Mouse (Mus musculus) adrenal gland, adult 2 months (tissue): ENCODE measurements around the gene Mzt1. TPM values are rescaled to one million over a fixed set of nuclear protein-coding genes. Genes with fewer than 3 reads are reported as not detected.
"Not testable (repeated sequence)": the region's sequence is repeated elsewhere in the genome, so short reads cannot be mapped to it uniquely, and the experiment has no call there.

Experiments used
- DNase-seq: peaks from one replicate; pipeline ENCODE4 v3.0.0; 2021
- long read RNA-seq: library from polyadenylated mRNA; stranded (forward); transcript quantifications from one replicate; pipeline ENCODE4 v2.0.0, GENCODE M21; 2021
- polyA plus RNA-seq: library from polyadenylated mRNA; depleted of rRNA; stranded (reverse); fragments of >200 nt; gene quantifications from 2 replicates; pipeline ENCODE4 v1.2.3, GENCODE M21; 2012; rRNA removed
- total RNA-seq, 2 experiments: library from RNA; stranded (reverse); gene quantifications; 2 replicates each; pipeline ENCODE4 v1.2.3; 2021

The Mzt1 gene
- total RNA-seq (10 to 100 TPM; 23.5 to 30.3 TPM), polyA plus RNA-seq (3.4 and 5.1 TPM in 2 replicates)
- long read RNA-seq, transcript Mzt1-201 (3 exons, 2,240 nt), result major isoform, 23 of 25 reads
- long read RNA-seq, partial matches to known transcripts, result 0 of 25 reads
- long read RNA-seq, other reads (novel, unspliced or antisense), result 0 of 25 reads

DNA sequence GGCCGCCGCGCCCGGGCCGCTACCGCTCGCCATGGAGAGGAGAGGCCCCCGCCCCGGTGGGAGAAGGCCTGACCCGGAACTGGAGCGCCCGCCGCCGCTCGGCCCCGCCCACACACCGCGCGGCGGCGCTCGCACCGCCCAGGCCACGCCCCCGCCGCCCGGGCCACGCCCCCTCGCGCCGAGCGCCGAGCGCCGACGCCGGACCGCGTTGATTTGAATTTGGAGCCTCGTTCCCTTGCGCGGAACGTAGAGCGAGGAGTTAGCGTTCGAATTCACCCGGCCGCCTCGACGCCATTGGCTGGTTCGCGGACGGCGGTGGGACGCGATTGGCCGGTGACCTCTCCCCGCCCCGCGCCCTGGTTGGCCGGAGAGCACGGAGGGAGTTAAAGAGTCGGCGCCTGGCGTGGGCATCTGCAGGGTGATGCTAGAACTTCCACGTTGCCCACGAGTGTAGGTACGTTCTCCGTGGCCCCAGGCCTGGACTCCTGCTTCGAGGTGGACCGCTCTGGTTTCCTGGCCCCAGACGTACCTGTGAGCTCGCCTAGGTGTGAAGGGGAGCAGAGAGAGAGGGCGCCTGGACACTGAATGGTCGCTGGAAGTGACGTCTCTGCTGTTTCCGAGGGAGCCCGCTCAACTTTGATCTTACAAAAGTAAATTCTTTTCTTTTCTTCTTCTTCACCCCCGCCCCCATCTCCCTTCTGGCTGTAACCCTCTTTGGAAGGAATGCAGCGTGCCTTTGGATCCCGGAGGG is at the start of gene Mzt1, which contains the start of gene Bora:
Mzt1 (minus strand) TSS at position 104 of the 751 bp plus-strand sequence.
Bora (plus strand) TSS at position 192 of the 751 bp plus-strand sequence.
- DNase-seq, result peak; percentile 96

DNA sequence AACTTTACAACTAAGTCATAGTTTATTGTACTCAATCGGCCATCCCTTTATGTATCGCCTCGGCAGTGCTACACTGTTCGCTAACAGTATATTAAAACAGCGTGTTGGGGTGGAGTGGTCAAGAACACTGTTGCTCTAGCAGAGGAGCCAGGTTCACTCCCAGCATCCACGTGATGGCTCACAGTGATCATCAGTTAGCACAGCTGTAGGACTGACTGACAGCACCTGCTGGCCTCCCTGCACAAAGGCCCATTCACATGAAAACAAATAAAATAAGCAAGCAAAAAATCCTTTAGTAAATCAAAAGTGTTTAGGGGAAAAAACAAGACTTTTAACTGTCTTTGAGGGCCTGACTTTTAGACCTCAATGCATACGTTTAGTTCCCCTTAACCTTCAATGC is 43.0 kb upstream of the Mzt1 start:
- DNase-seq, result no peak

DNA sequence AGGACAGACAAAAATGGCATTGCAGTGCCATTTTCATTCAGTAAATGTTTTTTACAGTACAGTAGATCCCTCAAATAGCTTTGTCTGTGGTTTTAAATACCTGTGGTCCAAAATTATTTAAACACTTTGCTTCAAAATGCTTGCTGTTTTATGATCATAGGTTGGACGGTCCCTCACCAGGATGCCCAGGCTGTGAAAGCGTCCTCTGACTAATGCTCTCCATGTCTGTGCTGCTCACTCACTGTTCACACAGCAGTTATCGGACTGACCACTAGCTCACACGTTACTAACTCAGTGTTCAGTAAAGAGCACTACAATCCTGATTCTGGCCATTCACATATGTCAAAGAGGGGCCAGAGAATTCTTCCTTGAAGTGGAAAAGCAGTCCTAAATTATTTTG is 25.2 kb upstream of the Mzt1 start:
- DNase-seq, result no peak

DNA sequence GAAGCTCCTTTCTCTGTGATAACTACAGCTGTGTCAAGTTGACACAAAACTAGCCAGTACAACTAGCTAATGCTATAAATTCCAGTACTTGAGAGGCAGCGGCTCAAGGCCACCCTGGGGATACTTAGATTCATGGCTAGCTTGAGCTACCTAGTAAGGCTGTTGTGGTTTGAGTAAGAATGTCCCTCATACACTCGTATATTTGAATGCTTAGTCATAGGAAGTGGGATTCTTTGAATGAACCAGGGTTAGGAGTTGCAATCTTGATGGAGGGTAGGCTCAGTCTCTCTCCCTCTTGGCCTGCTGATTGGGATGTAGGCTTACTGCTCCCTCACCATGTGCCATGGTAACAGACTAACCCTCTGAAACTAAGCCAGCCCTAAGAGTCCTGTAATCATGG is 17.2 kb upstream of the Mzt1 start:
- DNase-seq, result no peak

DNA sequence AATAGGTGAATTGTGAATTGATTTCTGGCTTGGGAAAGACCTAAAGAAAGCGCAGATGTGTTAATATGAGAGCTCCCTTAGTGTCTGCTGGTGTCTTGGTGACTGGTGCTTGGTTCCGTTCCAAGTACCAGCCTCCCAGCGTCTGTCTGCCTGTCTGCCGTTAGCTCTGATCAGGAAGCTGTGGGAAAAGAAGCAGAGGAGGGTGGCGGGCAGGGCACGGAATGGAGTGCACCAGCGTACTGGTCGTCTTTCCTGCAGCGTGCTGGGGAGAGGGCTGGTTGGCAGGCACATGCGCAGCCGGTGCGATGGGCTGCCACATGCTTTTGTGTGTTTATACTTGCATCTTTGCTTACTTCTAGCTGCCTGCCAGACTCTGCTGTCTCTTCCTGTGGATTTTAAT is 14.7 kb upstream of the Mzt1 start:
- DNase-seq, result no peak

DNA sequence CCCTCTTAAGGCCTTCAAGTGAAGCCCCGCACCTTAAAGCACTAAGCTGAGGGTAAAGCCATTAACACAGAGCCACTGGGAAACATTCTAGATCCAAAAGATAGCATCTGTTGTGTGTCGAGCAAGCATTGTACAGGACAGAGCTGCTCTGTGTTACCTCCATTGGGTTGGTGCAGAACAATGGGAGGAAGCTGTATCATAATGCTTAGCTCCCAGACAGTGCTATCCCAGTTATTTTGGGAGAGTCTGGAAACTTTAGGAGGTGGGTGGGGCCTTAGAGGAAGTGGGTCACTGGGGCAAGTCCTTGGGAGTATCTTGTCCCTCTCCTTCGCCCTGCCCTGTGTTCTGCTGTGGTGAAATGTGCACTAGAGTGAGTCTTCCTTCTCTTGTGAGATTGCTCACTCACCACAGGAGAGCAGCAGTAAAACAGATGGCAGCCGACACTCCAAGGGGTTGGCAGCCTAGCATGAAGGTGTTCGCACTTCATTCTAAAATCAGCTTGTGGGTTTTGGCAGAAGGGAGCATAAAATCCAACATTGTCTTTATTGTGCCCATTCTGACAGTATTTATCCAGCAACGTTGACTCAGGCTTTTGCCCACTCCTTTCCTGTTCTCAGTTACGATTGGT is 13.1 kb upstream of the Mzt1 start:
- DNase-seq, result no peak

DNA sequence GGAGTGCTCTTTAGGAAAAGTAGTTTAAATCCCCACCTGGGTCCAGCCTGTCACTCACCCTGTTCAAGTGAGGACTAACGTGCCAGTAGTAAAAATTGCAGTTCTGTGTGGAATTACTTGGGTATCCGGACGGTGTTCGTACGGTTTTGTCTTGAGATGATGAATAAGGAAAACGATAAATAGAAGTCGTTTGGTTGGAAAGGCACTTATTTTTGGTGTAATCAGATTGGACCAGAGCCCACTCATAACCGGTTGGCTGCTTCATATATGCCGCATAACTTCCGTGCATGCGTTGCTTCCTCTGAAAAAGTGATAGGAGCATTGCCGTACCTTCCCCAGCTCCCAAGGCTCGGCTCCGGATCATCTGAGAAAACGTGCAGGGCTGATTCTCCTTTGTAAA is 848 bp upstream of the Mzt1 start:
- DNase-seq, result no peak

DNA sequence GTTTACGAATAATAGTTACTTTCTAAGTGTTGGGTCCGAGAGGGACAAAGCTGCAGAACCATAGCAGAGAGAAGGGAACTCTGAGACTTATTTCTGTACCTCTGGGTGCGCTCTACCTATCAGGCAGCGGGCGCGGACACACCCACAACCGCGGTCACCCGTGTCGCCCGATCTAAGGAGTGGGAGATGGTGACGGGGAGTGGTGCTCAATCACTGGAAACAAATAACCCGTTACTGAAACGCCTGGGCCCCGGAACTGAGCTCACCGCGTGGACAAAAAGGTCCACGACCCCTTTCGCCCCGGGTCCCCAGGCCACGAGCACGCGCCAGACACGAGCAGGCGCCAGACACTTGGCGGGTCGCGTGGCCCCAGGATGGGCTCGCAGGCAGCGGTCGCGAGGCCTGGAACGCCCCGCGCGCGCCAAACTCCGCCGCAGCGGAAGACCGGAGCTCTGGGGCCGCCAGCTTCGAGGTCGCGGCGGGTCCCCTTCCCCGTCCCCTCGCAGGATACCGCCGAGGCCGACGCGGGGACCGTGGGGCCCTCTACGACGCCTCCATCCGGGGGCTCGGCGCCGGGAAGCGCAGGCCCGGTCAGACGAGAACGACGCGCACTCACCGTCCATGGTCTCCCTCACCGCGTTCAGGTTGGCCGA is 430 bp downstream of the Mzt1 start:
- DNase-seq, result no peak

DNA sequence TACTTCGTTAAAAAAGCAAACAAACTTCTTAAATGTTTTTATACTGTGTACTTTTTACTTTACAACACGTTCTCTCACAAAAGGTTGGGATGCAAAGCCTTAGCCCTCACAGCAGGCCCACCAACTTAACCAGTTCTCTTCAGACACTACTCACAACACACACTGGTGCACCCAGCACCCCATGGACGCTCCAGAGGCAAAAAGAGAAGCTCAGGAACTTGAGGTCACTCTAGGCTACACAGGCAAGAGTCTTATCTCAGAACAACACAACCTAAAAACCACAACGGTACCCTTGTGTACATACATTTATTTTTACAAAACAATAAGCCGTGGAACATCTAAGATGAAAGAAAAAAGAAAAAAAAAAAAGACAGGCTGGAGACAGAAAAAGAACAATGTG is 1.2 kb downstream of the Mzt1 start:
- no peak for DNase-seq

DNA sequence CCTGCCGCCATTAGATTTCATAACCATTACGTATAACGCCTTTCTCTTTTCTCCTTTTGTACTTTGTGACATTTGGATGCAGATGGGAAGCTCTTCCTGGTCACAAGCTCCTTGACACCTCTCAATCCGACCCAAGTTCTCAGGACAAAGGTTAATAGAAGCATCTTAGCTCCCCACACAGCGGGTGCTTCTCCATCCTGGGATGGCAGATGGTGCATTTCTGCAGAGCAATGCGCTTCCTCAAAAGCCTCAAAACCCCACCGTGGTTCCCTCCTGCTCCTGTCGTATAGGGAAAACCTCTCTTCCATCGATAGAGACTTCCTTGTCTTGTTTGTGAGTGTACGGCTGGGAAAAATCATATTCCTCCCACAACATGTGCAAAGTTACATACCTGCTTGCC is 1.8 kb downstream of the Mzt1 start:
- DNase-seq, result no peak

DNA sequence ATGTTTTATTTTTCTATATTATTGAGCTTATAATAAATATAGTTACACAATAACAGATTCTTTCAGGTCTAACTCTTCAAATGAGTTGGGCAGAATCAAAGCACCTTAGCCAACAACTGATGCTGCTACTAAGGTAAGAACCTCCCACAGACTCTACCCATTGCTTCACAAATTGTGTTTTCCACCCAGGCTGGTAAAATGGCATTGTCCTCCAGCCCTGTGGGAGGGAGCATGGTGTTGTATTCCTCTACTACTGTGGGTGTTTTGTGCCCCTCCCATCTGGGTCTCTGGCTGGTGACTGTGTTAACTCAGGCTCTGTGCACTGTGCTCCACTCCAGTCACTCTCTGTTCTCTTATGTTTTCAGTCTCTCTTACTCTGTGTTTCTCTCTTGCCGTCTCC is 2.4 kb downstream of the Mzt1 start:
- DNase-seq, result no peak

DNA sequence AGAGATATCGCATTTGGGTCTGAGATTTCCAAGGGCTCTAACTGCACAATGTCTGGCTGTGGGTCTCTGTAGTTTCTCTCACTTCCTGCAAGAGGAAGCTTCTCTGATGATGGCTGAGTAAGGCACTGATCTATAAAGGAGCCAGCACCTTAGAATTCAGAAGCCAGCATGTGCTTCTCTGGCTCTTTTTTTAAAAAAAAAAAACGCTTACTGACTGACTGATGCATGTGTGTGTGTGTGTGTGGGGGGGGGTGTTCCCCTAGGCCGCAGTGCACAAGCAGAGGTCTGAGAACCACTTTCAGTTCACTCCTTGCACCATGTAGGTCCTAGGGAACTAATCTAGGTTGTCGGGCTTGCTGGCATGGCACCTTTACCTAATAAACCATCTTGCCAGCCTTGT is 4.5 kb downstream of the Mzt1 start:
- DNase-seq, result no peak

DNA sequence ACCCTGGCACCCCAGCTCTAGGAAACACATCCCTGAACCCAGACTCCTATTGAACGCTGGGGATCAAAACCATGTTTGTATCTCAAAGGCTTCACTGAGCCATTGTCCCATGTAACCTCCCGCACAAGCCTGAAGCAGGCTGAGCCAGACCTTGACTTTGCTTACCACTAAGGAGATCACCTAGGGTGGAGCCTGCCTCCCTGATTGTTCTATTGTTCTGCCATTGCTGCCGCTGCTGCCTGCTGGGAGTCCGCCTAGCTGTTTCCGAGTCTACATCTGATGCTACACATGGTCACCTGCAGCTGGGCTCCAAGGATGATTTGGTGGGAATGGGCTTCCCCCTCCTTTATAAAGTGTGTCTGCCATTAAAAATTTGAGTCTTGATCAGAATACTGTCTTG is 6.6 kb downstream of the Mzt1 start:
- not testable (repeated sequence) for DNase-seq

DNA sequence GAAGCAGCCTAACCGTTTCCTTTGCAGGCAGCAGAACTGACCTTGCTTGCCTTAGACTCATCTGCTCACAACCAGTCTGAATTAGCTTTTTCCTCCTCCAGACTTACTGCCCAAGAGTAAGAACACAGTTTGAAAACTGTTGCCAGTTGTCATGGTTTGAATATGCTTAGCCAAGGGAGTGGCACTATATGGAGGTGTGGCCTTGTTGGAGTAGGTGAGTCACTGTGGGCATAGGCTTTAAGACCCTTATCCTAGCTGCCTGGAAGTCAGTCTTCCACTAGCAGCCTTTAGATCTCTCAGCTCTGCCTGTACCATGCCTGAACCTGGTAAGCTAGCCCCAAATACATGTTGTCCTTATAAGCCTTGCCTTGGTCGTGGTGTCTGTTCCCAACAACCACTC is 8.2 kb downstream of the Mzt1 start:
- DNase-seq, result no peak

DNA sequence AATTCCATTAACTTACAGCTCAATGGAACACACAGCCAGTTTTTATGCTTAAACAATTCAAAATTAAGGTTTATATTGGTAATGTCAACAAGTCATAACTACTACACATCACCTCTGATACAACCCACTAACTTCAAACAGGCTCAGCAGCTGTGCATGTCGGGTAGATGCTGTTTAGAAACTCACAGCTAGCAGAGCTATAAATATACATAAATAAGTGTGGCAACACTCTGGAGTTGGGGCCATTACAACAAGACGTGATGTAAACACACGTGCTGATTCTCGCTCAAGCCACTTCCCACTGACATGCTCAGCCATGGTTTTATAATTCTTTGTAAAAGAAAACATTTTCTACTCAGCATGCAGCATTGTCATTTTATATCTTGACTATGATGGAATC is 9.9 kb downstream of the Mzt1 start:
- no peak for DNase-seq

DNA sequence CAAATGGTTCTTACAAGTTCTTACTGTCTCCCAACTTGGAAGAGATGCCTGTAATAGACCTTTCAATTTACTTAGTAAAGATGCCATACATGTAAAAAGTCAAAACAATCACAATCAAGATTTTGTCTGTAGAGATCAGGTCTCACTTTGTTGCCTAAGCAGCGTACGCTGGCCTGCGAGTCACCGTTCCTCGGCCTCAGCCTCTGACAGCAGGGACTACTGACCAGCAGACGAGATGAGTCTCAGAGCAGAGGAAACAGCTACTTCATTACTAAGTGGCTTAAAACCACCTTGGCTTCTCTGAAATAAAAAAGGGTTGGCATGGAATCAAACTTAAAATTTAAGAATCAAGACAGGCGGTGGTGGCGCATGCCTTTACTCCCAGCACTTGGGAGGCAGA is 11.1 kb downstream of the Mzt1 start:
- DNase-seq, result not testable (repeated sequence)

DNA sequence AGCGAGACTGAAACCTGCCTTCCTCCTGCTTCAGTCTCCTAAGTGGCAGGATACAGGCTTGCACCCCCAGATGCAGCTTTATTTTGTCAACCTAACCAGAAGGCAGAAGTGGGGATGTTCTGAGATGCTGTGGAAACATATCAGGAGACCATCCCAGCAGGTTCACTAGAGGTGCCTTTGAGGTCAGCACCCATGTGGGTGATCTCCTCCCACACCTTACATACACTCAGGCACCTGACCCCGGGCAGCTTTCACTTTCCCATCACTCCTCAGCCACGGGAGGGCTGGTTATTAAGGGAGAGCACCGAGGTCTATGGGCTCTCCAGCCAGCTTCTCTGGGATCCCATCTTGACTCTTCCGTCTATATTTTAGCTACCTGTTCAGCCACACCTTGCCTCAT is 13.3 kb downstream of the Mzt1 start:
- no peak for DNase-seq

DNA sequence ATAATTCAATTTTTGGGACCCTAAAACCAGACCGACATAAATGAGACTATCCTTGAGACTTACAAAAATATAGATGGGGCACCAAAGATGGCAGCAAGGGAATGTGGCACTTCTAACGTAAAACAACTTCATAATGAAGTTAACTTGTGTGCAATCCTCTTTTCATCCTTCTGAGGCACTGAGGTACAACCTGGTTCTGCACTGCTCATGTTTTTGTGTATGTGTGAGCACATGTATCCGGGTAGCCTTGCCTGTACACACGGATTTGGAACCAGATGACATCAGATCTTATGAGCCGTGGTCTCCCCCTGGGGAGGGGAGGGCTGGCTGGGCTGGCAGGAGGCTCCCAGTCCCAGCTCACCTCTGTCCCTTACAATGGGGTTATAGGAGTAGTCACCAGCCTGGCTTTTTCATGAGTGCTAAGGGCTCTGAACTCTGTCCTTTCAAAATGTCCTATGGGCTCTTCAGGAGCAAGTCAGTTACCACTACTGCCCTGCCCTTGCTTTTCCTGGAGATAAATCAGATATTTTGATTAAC is 14.5 kb downstream of the Mzt1 start:
- no peak for DNase-seq

DNA sequence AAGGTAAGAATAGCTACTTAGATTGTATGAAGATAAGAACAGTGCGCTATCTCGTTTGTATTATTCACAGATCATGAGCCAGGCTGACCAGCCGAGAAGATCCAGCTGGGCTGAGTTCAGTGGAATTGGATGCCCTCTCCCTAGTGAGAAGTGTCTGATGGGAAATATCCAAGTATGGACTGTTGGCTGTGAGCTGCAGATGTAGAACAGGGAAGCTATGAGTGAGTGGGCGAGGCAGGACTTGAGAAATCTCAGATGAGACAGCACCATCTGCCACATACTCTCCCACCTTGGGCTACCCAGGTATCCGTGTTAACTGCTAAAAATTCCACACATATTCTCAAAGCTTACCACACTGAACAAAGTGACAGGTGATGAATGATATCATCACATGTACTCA is 15.9 kb downstream of the Mzt1 start:
- no peak for DNase-seq

DNA sequence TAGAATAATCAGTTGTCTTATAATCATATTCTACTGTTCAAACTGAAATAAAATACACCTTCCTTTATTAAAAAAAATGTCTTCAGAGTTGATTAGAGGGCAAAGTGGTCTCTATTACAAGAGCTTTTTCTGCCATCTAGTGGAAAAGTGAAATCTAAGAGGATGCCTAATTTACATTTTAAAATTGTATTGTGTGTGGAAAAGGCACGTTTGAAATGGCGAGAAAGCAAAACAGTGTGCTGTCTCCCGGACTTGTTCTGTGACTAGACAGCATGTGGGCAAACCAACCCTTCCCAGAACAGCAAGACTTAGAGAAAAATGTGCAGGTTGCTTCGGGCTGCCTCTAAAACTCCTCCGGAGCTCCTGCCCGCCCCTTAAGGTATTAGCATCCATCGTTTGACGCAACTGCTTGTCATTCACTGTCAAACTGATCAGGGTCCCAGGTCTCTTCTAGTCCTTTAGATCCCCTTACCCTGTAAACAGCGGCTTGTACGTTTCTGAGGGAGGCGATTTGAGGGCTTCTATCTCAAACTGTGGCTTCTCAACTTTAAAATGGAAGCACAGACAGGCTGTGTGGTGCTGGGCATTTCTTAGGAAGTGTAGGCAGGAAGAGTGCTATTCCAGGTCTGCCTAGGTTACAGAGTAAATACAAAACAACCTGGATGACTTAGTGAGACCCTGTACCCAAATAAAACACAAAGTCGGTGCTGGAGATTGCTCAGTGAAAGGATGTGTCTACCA is 23.4 kb downstream of the Mzt1 start:
- DNase-seq, result no peak

DNA sequence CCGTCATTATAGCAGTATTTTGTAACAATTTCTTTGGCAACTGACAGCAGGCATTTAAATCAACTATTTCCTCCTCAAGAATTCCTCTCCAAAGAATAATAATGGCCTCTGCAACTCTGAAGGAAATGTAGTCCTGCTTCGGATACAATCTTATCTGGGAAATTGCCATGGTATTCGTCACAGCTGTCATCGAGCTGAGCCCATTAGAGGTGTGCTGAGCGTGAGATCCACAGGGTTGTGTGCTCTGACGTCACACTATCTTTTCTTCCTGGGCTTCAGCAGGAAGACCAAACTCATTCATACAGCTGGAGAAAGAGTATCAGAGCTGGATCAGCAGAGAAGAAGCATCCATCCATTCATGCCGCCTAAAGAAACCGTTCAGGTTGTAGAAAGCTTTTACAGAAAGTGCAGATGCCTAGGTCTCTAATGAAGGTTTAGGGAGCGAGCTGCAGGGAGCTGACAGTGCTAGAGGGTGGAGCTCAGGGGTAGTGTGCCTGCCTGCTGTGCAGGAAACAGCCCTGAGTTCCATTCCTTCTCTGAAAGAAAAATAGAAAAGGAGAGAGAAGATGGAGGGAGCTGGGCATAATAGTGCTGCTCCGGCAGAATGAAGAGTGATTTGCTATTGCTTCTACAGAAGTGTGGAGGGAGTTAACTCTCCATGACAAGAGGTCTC is 26.7 kb downstream of the Mzt1 start:
- no peak for DNase-seq

DNA sequence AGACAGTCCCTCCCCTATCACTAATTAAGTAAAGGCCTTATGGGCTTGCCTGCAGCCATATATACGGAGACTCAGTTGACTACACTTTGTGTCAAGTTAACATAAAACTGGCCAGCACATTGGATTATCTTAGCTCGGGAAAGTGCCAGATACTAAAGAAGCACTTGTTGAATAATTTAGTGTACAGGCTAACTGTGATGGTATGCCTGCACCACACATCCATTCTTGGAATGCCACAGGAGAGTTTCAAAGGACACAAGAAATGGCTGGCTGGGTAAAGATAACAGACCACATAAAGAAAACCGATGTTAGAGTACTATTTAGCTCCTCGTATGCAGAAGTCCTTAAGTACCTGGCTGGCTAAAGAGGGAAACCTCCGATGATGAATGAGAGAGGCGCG is 27.2 kb downstream of the Mzt1 start:
- DNase-seq, result no peak
